Mouse (Mus musculus) stomach, embryonic 14.5 days (tissue): ENCODE data around the gene Nr6a1. TPM values are rescaled to one million over a fixed set of nuclear protein-coding genes. Genes with fewer than 3 reads are reported as not detected.

ENCODE experiments used
- microRNA-seq: library from miRNA; unstranded; fragments of <30 nt; microRNA quantifications from one replicate; pipeline ENCODE4, GENCODE M21; 2016
- polyA plus RNA-seq: library from polyadenylated mRNA; unstranded; fragments of >200 nt; fragmentation: Nextera tagmentation; extraction: Ambion mirVana; gene quantifications from 2 replicates; pipeline ENCODE4 v1.2.1, GENCODE M21; 2014

The Nr6a1 gene
- polyA plus RNA-seq, 1 experiment from 2014 or later = 2.6 TPM

Small RNAs within 50 kb of the gene (microRNA-seq; reads per million reads assigned to microRNA genes)
- 151 reads per million, percentile 53 among the genes with 10 or more reads in this experiment for gene Mir181a-2
- 841 reads per million, percentile 70 among the genes with 10 or more reads in this experiment for gene Mir181b-2

Other genes starting within 250 kb of the Nr6a1 start
- gene Nr5a1, start 213.1 kb downstream of the Nr6a1 start, polyA plus RNA-seq = 0.28 and 0.41 TPM in 2 replicates
- 3.5 and 3.6 TPM in 2 replicates for gene Olfml2a, start 4.3 kb upstream of the Nr6a1 start, polyA plus RNA-seq
- 1.1 and 1.8 TPM in 2 replicates for gene Wdr38, start 69.8 kb upstream of the Nr6a1 start, polyA plus RNA-seq
- gene Arpc5l, start 77.7 kb upstream of the Nr6a1 start, polyA plus RNA-seq = 119 and 124 TPM in 2 replicates
- 1,103 and 1,116 TPM in 2 replicates for gene Rpl35, start 77.9 kb upstream of the Nr6a1 start, polyA plus RNA-seq
- 36.1 and 38.6 TPM in 2 replicates for gene Golga1, start 137.9 kb upstream of the Nr6a1 start, polyA plus RNA-seq